Mouse (Mus musculus) lung, adult 2 months (tissue): ENCODE results near the gene Dcun1d4. TPM values are rescaled to one million over a fixed set of nuclear protein-coding genes. Genes with fewer than 3 reads are reported as not detected.

ENCODE experiments used
- DNase-seq: peaks from one replicate; pipeline ENCODE4 v3.0.0; 2022
- H3K4me1 ChIP-seq: fragments of 200-500 bp; 2 replicates; pipeline ENCODE4 v1.6.1; 2011; ENCODE audit warnings: low read length; ENCODE audit not compliant: control insufficient read depth, insufficient read depth
- H3K4me3 ChIP-seq: fragments of 200-500 bp; replicated peaks from 2 replicates; pipeline ENCODE3; 2011; ENCODE audit warnings: low read depth, mild to moderate bottlenecking, control low read depth, low read length; ENCODE audit errors: extremely low read depth
- CTCF ChIP-seq: fragments of 200-500 bp; IDR thresholded peaks from 2 replicates; pipeline ENCODE4 v1.5.1; 2011; ENCODE audit warnings: mild to moderate bottlenecking, low read length, control low read depth; ENCODE audit not compliant: insufficient read depth
- POLR2A ChIP-seq: fragments of 200-500 bp; IDR thresholded peaks from 2 replicates; pipeline ENCODE4 v1.6.1; 2011; ENCODE audit warnings: low read depth, mild to moderate bottlenecking, control low read depth, low read length, borderline replicate concordance; ENCODE audit errors: extremely low read depth
- WGBS: fragments of 180-500 bp; shearing (Covaris S2); methylation state at CpG from one replicate; pipeline ENCODE4 v1.1.7; 2018; 5-methylcytosine and 5-hydroxymethylcytosine counted together
- polyA plus RNA-seq: library from polyadenylated mRNA; depleted of rRNA; stranded (reverse); fragments of >200 nt; gene quantifications from 2 replicates; pipeline ENCODE4 v1.2.3, GENCODE M21; 2012

Gene Dcun1d4
- polyA plus RNA-seq, 1 experiment = 6.4 TPM

- no peak for TF ChIP-seq POLR2A
- no peak for TF ChIP-seq CTCF
- H3K4me1 ChIP-seq = peaks cover 2% of the 10 kb centered on the region; the same call in 1 of the 2 replicates
- DNase-seq = no peak
- 69% methylated on average over 11 of the region's 11 CpGs for WGBS
- H3K4me3 ChIP-seq = no peak overlapping the region
These were observed 57.9 kb downstream of the Dcun1d4 start for GRCm38 (mm10) chr5:73538586-73539298.

- TF ChIP-seq CTCF (peak; percentile 90), POLR2A (no peak)
- no peak overlapping the region for H3K4me3 ChIP-seq
- peaks cover 2% of the 10 kb centered on the region; the same call in 1 of the 2 replicates for H3K4me1 ChIP-seq
- peak; percentile 41 for DNase-seq
- 57% methylated on average over 6 of the region's 6 CpGs for WGBS
These were observed 59.2 kb downstream of the Dcun1d4 start for GRCm38 (mm10) chr5:73539848-73540510.

GRCm38 (mm10) chr5:73540511-73540871 is 59.7 kb downstream of the Dcun1d4 start:
- TF ChIP-seq POLR2A (no peak), CTCF (no peak)
- DNase-seq = no peak
- Histone ChIP-seq H3K4me3 (no peak overlapping the region), H3K4me1 (peaks cover 2% of the 10 kb centered on the region; the same call in 1 of the 2 replicates)
- 94% methylated on average over 2 of the region's 2 CpGs for WGBS

GRCm38 (mm10) chr5:73544111-73544753 is 63.4 kb downstream of the Dcun1d4 start:
- Histone ChIP-seq H3K4me3 (no peak overlapping the region), H3K4me1 (peaks cover 4% of the 10 kb centered on the region; the same call in 1 of the 2 replicates)
- 64% methylated on average over 10 of the region's 10 CpGs for WGBS
- no peak for DNase-seq
- TF ChIP-seq POLR2A (no peak), CTCF (no peak)

GRCm38 (mm10) chr5:73545641-73546040 is 64.8 kb downstream of the Dcun1d4 start:
- no peak for DNase-seq
- Histone ChIP-seq H3K4me3 (no peak overlapping the region), H3K4me1 (peaks cover 4% of the 10 kb centered on the region; the same call in 1 of the 2 replicates)
- WGBS = 93% methylated on average over 6 of the region's 6 CpGs
- no peak for TF ChIP-seq POLR2A
- TF ChIP-seq CTCF = no peak

- Histone ChIP-seq H3K4me1 (peaks cover 2% of the 10 kb centered on the region; the same call in 1 of the 2 replicates), H3K4me3 (no peak overlapping the region)
- WGBS = 89% methylated on average over 7 of the region's 7 CpGs
- TF ChIP-seq CTCF = no peak
- no peak for TF ChIP-seq POLR2A
- no peak for DNase-seq
These were observed 66.5 kb downstream of the Dcun1d4 start for GRCm38 (mm10) chr5:73547252-73547651.

- TF ChIP-seq POLR2A (no peak), CTCF (no peak)
- 52% methylated on average over 7 of the region's 7 CpGs for WGBS
- Histone ChIP-seq H3K4me1 (peaks cover 2% of the 10 kb centered on the region; the same call in 1 of the 2 replicates), H3K4me3 (no peak overlapping the region)
- no peak for DNase-seq
These were observed 67.4 kb downstream of the Dcun1d4 start for GRCm38 (mm10) chr5:73548237-73548636.

GRCm38 (mm10) chr5:73548838-73549237 is 68.0 kb downstream of the Dcun1d4 start:
- TF ChIP-seq CTCF (no peak), POLR2A (no peak)
- WGBS = 95% methylated on average over 1 of the region's 1 CpGs
- DNase-seq = no peak
- Histone ChIP-seq H3K4me1 (peaks cover 2% of the 10 kb centered on the region; the same call in 1 of the 2 replicates), H3K4me3 (no peak overlapping the region)

- DNase-seq = no peak
- H3K4me1 ChIP-seq = peaks cover 21% of the 10 kb centered on the region
- no peak overlapping the region for H3K4me3 ChIP-seq
- 83% methylated on average over 5 of the region's 5 CpGs for WGBS
- TF ChIP-seq CTCF (no peak), POLR2A (no peak)
These were observed 71.0 kb downstream of the Dcun1d4 start for GRCm38 (mm10) chr5:73551836-73552235.
